Mouse (Mus musculus): ENCODE measurements at regions not wholly inside any gene's neighbourhood (a gene's known extent, or its start where the extent isn't known, plus 50 kb on each side); places are given as distances from the start of the nearest gene placed in this dataset.

- no peak for DNase-seq (ENCODE audit: low read depth, low spot score)
These were observed 537.8 kb downstream of the Ofcc1 start for GRCm38 (mm10) chr13:39823346-39823954.

- no peak for DNase-seq (ENCODE audit: low read depth, low spot score)
These were observed 586.7 kb downstream of the Ofcc1 start for GRCm38 (mm10) chr13:39774554-39774953.

DNA sequence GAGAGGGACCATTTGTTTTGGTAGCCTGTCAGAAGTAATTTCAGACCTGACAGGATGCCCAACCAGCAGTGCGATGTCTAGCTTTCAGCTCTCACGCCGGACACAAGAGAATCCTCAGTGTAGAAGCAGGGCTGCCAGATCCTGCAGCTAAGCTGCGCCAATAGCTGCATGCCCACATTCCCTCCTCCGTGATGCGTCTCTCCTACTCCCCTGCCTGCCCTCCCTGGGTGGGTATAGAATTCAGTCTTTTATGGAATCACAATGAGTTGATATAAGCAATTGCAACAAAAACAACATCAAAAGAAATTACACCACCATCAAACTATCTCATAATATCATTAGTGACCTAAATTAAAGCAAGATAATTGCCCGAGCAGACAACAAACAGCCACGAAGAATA, 587.1 kb downstream of the Ofcc1 start:
- peak; percentile 12 for DNase-seq (ENCODE audit: low read depth, low spot score)

GRCm38 (mm10) chr13:39769228-39769627, 592.0 kb downstream of the Ofcc1 start:
- DNase-seq (ENCODE audit: low read depth, low spot score), result no peak

DNA sequence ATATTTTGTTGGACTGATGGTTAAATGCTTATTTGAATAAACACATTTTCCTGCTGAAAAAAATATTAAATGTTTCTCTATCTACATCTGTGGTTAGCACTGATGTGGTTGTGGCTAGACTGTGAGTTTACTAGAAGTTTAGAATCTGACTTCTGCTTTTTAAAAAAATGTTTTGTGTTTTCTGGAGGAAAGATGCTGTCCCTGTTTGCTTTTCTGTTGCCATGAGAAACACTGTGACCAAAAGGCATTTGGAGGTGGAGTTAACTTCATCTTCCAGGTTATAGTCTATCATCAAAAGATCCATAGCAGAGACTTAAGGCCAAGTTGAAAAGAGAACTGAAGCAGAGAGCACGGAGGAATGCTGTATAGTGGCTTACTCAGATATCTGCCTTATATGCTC, 594.4 kb downstream of the Ofcc1 start:
- no peak for DNase-seq (ENCODE audit: low read depth, low spot score)
